9 mouse cellular contexts compared by ENCODE assay signal in genomic region chr3:89961436-89961835, GRCm38 (mm10). TPM values are rescaled to one million over a fixed set of nuclear protein-coding genes. Genes with fewer than 3 reads are reported as not detected.
DNase-seq lines count a peak whose midpoint lies in the region; ATAC-seq and TF ChIP-seq lines count a peak whose summit lies in the region.
"Had no signal": no experiment of that assay in that cellular context is flagged by ENCODE, and none has a peak within 500 bp of the region (broad histone marks: within the 10 kb centered on the region; RNA-seq: fewer than 3 reads in every experiment).

No protein-coding gene starts in this region.

- intact Hi-C loops in heart, adult 2 months (cut with DNase I), result loop anchor here (5.0 kb wide), 2 partner anchors 91 to 94 kb away; partner anchors contain the start of genes 4933434E20Rik and Ubap2l
- intact Hi-C loops in left cerebral cortex, postnatal 4 days (cut with DNase I), result no loop called here

- TF ChIP-seq RAD21 in MEL (IDR thresholded peaks at IDR 0.05; ENCODE audit: low read depth, low read length), result no peak

- H3K36me3 ChIP-seq in heart, adult 2 months (ENCODE audit: control insufficient read depth, insufficient read depth, low read length), result no peaks in the 10 kb centered on the region
- H3K36me3 ChIP-seq in MEL (ENCODE audit: control insufficient read depth in 1 of 2, insufficient read depth in 2 of 2, low read length in 2 of 2), result peaks cover 0 to 9% of the 10 kb centered on the region in 2 experiments; a peak in 3 of 4 replicates
- peaks cover 22% of the 10 kb centered on the region for H3K36me3 ChIP-seq in heart, postnatal 0 days (replicated peaks; ENCODE audit: control insufficient read depth, insufficient read depth, low read length)
- peaks cover 50% of the 10 kb centered on the region for H3K36me3 ChIP-seq in midbrain, embryonic 10.5 days
- H3K36me3 ChIP-seq: G1E had no signal

- TF ChIP-seq POLR2A in heart, adult 2 months (IDR thresholded peaks at IDR 0.05; ENCODE audit: insufficient read depth, low read depth, low read length), result no peak
- TF ChIP-seq POLR2A in MEL (IDR thresholded peaks at IDR 0.05; ENCODE audit: control insufficient read depth in 1 of 2, insufficient read depth in 1 of 2, low read depth in 1 of 2, low read length in 2 of 2, poor library complexity in 1 of 2), result no peak

- peak overlapping the region; percentile 93 for H3K27ac ChIP-seq in heart, adult 2 months
- H3K27ac ChIP-seq in MEL (ENCODE audit: control insufficient read depth, low read depth, low read length), result no peak overlapping the region; the same call in 1 of the 2 replicates
- H3K27ac ChIP-seq in heart, postnatal 0 days (ENCODE audit: low read depth), result peak overlapping the region; percentile 95
- H3K27ac ChIP-seq in midbrain, embryonic 10.5 days (replicated peaks), result 0 out of 2 replicates have a peak overlapping the region, but pooled peaks have one; percentile 83

- TF ChIP-seq CTCF in heart, adult 2 months (IDR thresholded peaks at IDR 0.05), result no peak
- TF ChIP-seq CTCF in MEL (IDR thresholded peaks at IDR 0.05 in 2 of 3, conservative IDR thresholded peaks at IDR 0.05 in 1 of 3; ENCODE audit: control insufficient read depth in 1 of 3, insufficient read depth in 1 of 3, low read depth in 2 of 3, low read length in 3 of 3, poor library complexity in 1 of 3, severe bottlenecking in 1 of 3), result no peak
- TF ChIP-seq CTCF in heart, postnatal 0 days (IDR thresholded peaks at IDR 0.05; ENCODE audit: low read depth), result no peak

- no peaks in the 10 kb centered on the region for H3K9me3 ChIP-seq in MEL (replicated peaks; ENCODE audit: insufficient read depth, low read length)
- no peaks in the 10 kb centered on the region for H3K9me3 ChIP-seq in heart, postnatal 0 days (replicated peaks; ENCODE audit: control insufficient read depth, low read length)
- H3K9me3 ChIP-seq in midbrain, embryonic 10.5 days (replicated peaks), result no peaks in the 10 kb centered on the region
- H3K9me3 ChIP-seq: G1E had no signal

- no peak overlapping the region for H3K4me3 ChIP-seq in heart, adult 2 months
- peak overlapping the region in 1 of 2 experiments; percentile 1; a peak in 2 of 4 replicates for H3K4me3 ChIP-seq in MEL (ENCODE audit: control insufficient read depth in 1 of 2, insufficient read depth in 1 of 2, low read depth in 2 of 2, low read length in 2 of 2)
- H3K4me3 ChIP-seq in heart, postnatal 0 days (ENCODE audit: low read depth, low read length), result peak overlapping the region; percentile 78
- H3K4me3 ChIP-seq in midbrain, embryonic 10.5 days, result peak overlapping the region; percentile 80

- no peak for TF ChIP-seq EP300 in heart, adult 2 months (IDR thresholded peaks at IDR 0.05; ENCODE audit: insufficient read depth, low read depth, low read length)
- TF ChIP-seq EP300 in MEL (IDR thresholded peaks at IDR 0.05; ENCODE audit: low read depth in 1 of 2, low read length in 2 of 2), result peak in 1 of 2 experiments; percentile 21; a peak in 1 of 4 replicates
- TF ChIP-seq EP300 in heart, postnatal 0 days (IDR thresholded peaks at IDR 0.05; ENCODE audit: low read depth), result no peak

- H3K4me1 ChIP-seq in heart, adult 2 months (ENCODE audit: control insufficient read depth, insufficient read depth, low read length), result peaks cover 19% of the 10 kb centered on the region
- peaks cover 5 to 23% of the 10 kb centered on the region in 2 experiments for H3K4me1 ChIP-seq in MEL (ENCODE audit: control insufficient read depth in 1 of 2, insufficient read depth in 2 of 2, low read length in 2 of 2)
- H3K4me1 ChIP-seq in heart, postnatal 0 days (ENCODE audit: control insufficient read depth, insufficient read depth), result peaks cover 28% of the 10 kb centered on the region
- H3K4me1 ChIP-seq in midbrain, embryonic 10.5 days, result peaks cover 62% of the 10 kb centered on the region

- no peaks in the 10 kb centered on the region for H3K27me3 ChIP-seq in heart, adult 2 months (ENCODE audit: control insufficient read depth, insufficient read depth, low read length)
- no peaks in the 10 kb centered on the region for H3K27me3 ChIP-seq in MEL (ENCODE audit: control insufficient read depth in 1 of 2, insufficient read depth in 2 of 2, low read length in 2 of 2)
- H3K27me3 ChIP-seq in heart, postnatal 0 days (ENCODE audit: control insufficient read depth, insufficient read depth, low read length), result no peaks in the 10 kb centered on the region
- no peaks in the 10 kb centered on the region for H3K27me3 ChIP-seq in midbrain, embryonic 10.5 days (ENCODE audit: low read depth, poor library complexity, severe bottlenecking)

- DNase-seq in heart, adult 2 months, result peak in 1 of 2 experiments; percentile 18
- DNase-seq in heart, adult 8-10 months (ENCODE audit: low spot score), result no peak
- DNase-seq in MEL (ENCODE audit: low read depth, low spot score), result peak; percentile 39
- DNase-seq in heart, postnatal 0 days (ENCODE audit: low spot score), result no peak
- DNase-seq in midbrain, embryonic 10.5 days (ENCODE audit: low spot score), result no peak
- no peak for DNase-seq in left cerebral cortex, postnatal 4 days
- DNase-seq in retina, postnatal 1 day, result no peak

- H3K9ac ChIP-seq in heart, adult 2 months (ENCODE audit: low read depth, low read length), result no peak overlapping the region
- H3K9ac ChIP-seq in MEL (ENCODE audit: control insufficient read depth, low read depth, low read length, poor library complexity, severe bottlenecking), result no peak overlapping the region
- H3K9ac ChIP-seq in heart, postnatal 0 days (replicated peaks; ENCODE audit: low read depth, low read length), result no peak overlapping the region

- 19% methylated on average over 4 of the region's 4 CpGs for WGBS in heart, adult 2 months
- WGBS in heart, postnatal 0 days, result 25% methylated on average over 4 of the region's 4 CpGs
- 61% methylated on average over 4 of the region's 4 CpGs for WGBS in midbrain, embryonic 10.5 days

- ATAC-seq in heart, postnatal 0 days (ENCODE audit: insufficient read depth, low read depth), result no peak
- ATAC-seq in megakaryocyte-erythroid progenitor cell, adult 5-6 weeks (replicated peaks; ENCODE audit: low FRiP score, low TSS enrichment, poor library complexity, severe bottlenecking), result no peak

- no peaks in the 10 kb centered on the region for H3K79me2 ChIP-seq in heart, adult 2 months (replicated peaks; ENCODE audit: control insufficient read depth, insufficient read depth, low read length)
- H3K79me2 ChIP-seq in MEL (ENCODE audit: control insufficient read depth, insufficient read depth, low read length, poor library complexity), result peaks cover 14% of the 10 kb centered on the region

- peak overlapping the region; percentile 96 for H3K4me2 ChIP-seq in heart, postnatal 0 days (ENCODE audit: low read depth, low read length)

TF ChIP-seq in MEL, 35 proteins besides CTCF, POLR2A, EP300 and RAD21 (continues in another document):
- TF ChIP-seq NELFE (IDR thresholded peaks at IDR 0.05; ENCODE audit: low read depth, low read length), result no peak
- no peak for TF ChIP-seq POLR2AphosphoS5 (IDR thresholded peaks at IDR 0.05; ENCODE audit: borderline replicate concordance, low read depth, low read length)
- TF ChIP-seq HCFC1 (IDR thresholded peaks at IDR 0.05; ENCODE audit: low read depth, low read length), result no peak
- TF ChIP-seq CHD2 (IDR thresholded peaks at IDR 0.05; ENCODE audit: low read length), result no peak

RNA-seq across cellular contexts. Expression of gene Atp8b2, which starts 1.9 kb away (rescaled TPM):
- total RNA-seq in heart, adult 2 months (2021), result 10 to 100 TPM; 15.7 to 18.0 TPM
- 27.3 and 50.1 TPM in 2 replicates for polyA plus RNA-seq in heart, adult 2 months (2012; rRNA removed)
- 10 to 100 TPM; 14.5 to 17.8 (median 15.8) TPM for total RNA-seq in heart, adult 8-10 months (2022)
- 26.2 and 27.1 TPM in 2 replicates for total RNA-seq in MEL (2012; rRNA removed)
- 10 to 100 TPM in 1 of 2 experiments, not detected in 1; 44.7 TPM for polyA plus RNA-seq in MEL (2012; ENCODE audit: insufficient read depth in 1 of 2, insufficient read length in 2 of 2, low read depth in 1 of 2, low replicate concordance in 2 of 2, missing spikeins in 1 of 2)
- 38.9 and 52.4 TPM in 2 replicates for total RNA-seq in heart, postnatal 0 days (2014; rRNA removed; ENCODE audit: low replicate concordance)
- polyA plus RNA-seq in heart, postnatal 0 days (2015; fragmentation: Nextera tagmentation; extraction: Ambion mirVana), result 4.5 and 5.2 TPM in 2 replicates
- polyA plus RNA-seq in midbrain, embryonic 10.5 days (2016; fragmentation: Nextera tagmentation; extraction: Ambion mirVana), result 12.4 and 12.9 TPM in 2 replicates
- total RNA-seq in megakaryocyte-erythroid progenitor cell, adult 5-6 weeks (2014; fragmentation: Nextera tagmentation), result 4.6 and 9.4 TPM in 2 replicates
- total RNA-seq in megakaryocyte-erythroid progenitor cell, adult 5-6 weeks (2017), result 7.8 and 12.8 TPM in 2 replicates
- total RNA-seq in left cerebral cortex, postnatal 4 days (2021), result 10 to 100 TPM; 80.1 to 86.5 TPM

RNA-seq across cellular contexts. Expression of gene Hax1, which starts 37.1 kb away (rescaled TPM):
- total RNA-seq in heart, adult 2 months (2021), result 10 to 100 TPM; 40.1 to 48.2 TPM
- polyA plus RNA-seq in heart, adult 2 months (2012; rRNA removed), result 32.5 and 54.3 TPM in 2 replicates
- total RNA-seq in heart, adult 8-10 months (2022), result 10 to 100 TPM; 38.8 to 56.6 (median 46.9) TPM
- 232 and 318 TPM in 2 replicates for total RNA-seq in MEL (2012; rRNA removed)
- 100 to 1,000 TPM in 1 of 2 experiments, not detected in 1; 322 TPM for polyA plus RNA-seq in MEL (2012; ENCODE audit: insufficient read depth in 1 of 2, insufficient read length in 2 of 2, low read depth in 1 of 2, low replicate concordance in 2 of 2, missing spikeins in 1 of 2)
- total RNA-seq in heart, postnatal 0 days (2014; rRNA removed; ENCODE audit: low replicate concordance), result 37.9 and 45.0 TPM in 2 replicates
- polyA plus RNA-seq in heart, postnatal 0 days (2015; fragmentation: Nextera tagmentation; extraction: Ambion mirVana), result 64.2 and 70.3 TPM in 2 replicates
- 172 and 182 TPM in 2 replicates for polyA plus RNA-seq in midbrain, embryonic 10.5 days (2016; fragmentation: Nextera tagmentation; extraction: Ambion mirVana)
- total RNA-seq in megakaryocyte-erythroid progenitor cell, adult 5-6 weeks (2014; fragmentation: Nextera tagmentation), result 162 and 225 TPM in 2 replicates
- total RNA-seq in megakaryocyte-erythroid progenitor cell, adult 5-6 weeks (2017), result 72.2 and 78.6 TPM in 2 replicates
- 10 to 100 TPM; 55.0 to 60.9 TPM for total RNA-seq in left cerebral cortex, postnatal 4 days (2021)

RNA-seq across cellular contexts. Expression of gene Il6ra, which starts 48.4 kb away (rescaled TPM):
- total RNA-seq in heart, adult 2 months (2021), result 1 to 10 TPM; 4.3 to 4.8 TPM
- polyA plus RNA-seq in heart, adult 2 months (2012; rRNA removed), result 2.5 and 2.8 TPM in 2 replicates
- 1 to 10 TPM; 2.8 to 4.3 (median 3.1) TPM for total RNA-seq in heart, adult 8-10 months (2022)
- total RNA-seq in MEL (2012; rRNA removed), result 0.13 and 0.15 TPM in 2 replicates
- polyA plus RNA-seq in MEL (2012; ENCODE audit: insufficient read depth in 1 of 2, insufficient read length in 2 of 2, low read depth in 1 of 2, low replicate concordance in 2 of 2, missing spikeins in 1 of 2), result 1 to 10 TPM in 1 of 2 experiments, not detected in 1; 3.4 TPM
- 2.0 and 3.1 TPM in 2 replicates for total RNA-seq in heart, postnatal 0 days (2014; rRNA removed; ENCODE audit: low replicate concordance)
- 0.92 and 1.1 TPM in 2 replicates for polyA plus RNA-seq in heart, postnatal 0 days (2015; fragmentation: Nextera tagmentation; extraction: Ambion mirVana)
- 0.39 and 0.52 TPM in 2 replicates for polyA plus RNA-seq in midbrain, embryonic 10.5 days (2016; fragmentation: Nextera tagmentation; extraction: Ambion mirVana)
- 0.27 TPM in 1 of 2 replicates, not detected in the other for total RNA-seq in megakaryocyte-erythroid progenitor cell, adult 5-6 weeks (2014; fragmentation: Nextera tagmentation)
- total RNA-seq in megakaryocyte-erythroid progenitor cell, adult 5-6 weeks (2017), result 0.80 TPM in 2 replicates
- 1 to 10 TPM; 1.8 to 1.9 TPM for total RNA-seq in left cerebral cortex, postnatal 4 days (2021)
- polyA plus RNA-seq: G1E had no signal
